Mouse (Mus musculus): ENCODE results near the gene Sdk2. TPM values are rescaled to one million over a fixed set of nuclear protein-coding genes. Genes with fewer than 3 reads are reported as not detected.

The Sdk2 gene
- polyA plus RNA-seq, 1 experiment from 2014 or later: 1.1 TPM

- ATAC-seq (replicated peaks; ENCODE audit: extremely low read depth, insufficient read depth, low FRiP score): no peak
- Histone ChIP-seq H3K4me3 (ENCODE audit: low read length) (no peak overlapping the region), H3K27ac (ENCODE audit: low read length) (no peak overlapping the region), H3K27me3 (ENCODE audit: control insufficient read depth, insufficient read depth, low read length) (peaks cover 9% of the 10 kb centered on the region; the same call in 1 of the 2 replicates), H3K36me3 (ENCODE audit: control insufficient read depth, insufficient read depth) (no peaks in the 10 kb centered on the region), H3K9ac (ENCODE audit: low read length) (no peak overlapping the region), H3K4me2 (ENCODE audit: low read depth, low read length) (no peak overlapping the region), H3K4me1 (ENCODE audit: control insufficient read depth, insufficient read depth, low read length) (peaks cover 13% of the 10 kb centered on the region), H3K9me3 (replicated peaks; ENCODE audit: control insufficient read depth, low read length) (no peaks in the 10 kb centered on the region)
- 41% methylated on average over 15 of the region's 15 CpGs for WGBS
These were observed 50.5 kb downstream of the Sdk2 start for GRCm38 (mm10) chr11:114016108-114016888.

- 0 out of 2 replicates have a peak, but pooled peaks cover 5% of the 10 kb centered on the region for H3K27me3 ChIP-seq (ENCODE audit: control insufficient read depth, insufficient read depth, low read length)
- H3K36me3 ChIP-seq (ENCODE audit: control insufficient read depth, insufficient read depth): no peaks in the 10 kb centered on the region
- H3K4me1 ChIP-seq (ENCODE audit: control insufficient read depth, insufficient read depth, low read length): peaks cover 8% of the 10 kb centered on the region; the same call in 1 of the 2 replicates
- no peak for ATAC-seq (replicated peaks; ENCODE audit: extremely low read depth, insufficient read depth, low FRiP score)
- H3K4me2 ChIP-seq (ENCODE audit: low read depth, low read length): no peak overlapping the region
- no peak overlapping the region for H3K27ac ChIP-seq (ENCODE audit: low read length)
- H3K9me3 ChIP-seq (replicated peaks; ENCODE audit: control insufficient read depth, low read length): no peaks in the 10 kb centered on the region
- no peak overlapping the region for H3K4me3 ChIP-seq (ENCODE audit: low read length)
- H3K9ac ChIP-seq (ENCODE audit: low read length): no peak overlapping the region
- WGBS: 50% methylated on average over 9 of the region's 9 CpGs
These were observed 55.3 kb downstream of the Sdk2 start for GRCm38 (mm10) chr11:114011523-114011922.

GRCm38 (mm10) chr11:114005879-114006278 lies 61.0 kb downstream of the Sdk2 start:
- 56% methylated on average over 12 of the region's 12 CpGs for WGBS
- no peaks in the 10 kb centered on the region for H3K9me3 ChIP-seq (replicated peaks; ENCODE audit: control insufficient read depth, low read length)
- H3K9ac ChIP-seq (ENCODE audit: low read length): no peak overlapping the region
- no peak for ATAC-seq (replicated peaks; ENCODE audit: extremely low read depth, insufficient read depth, low FRiP score)
- no peak overlapping the region for H3K4me3 ChIP-seq (ENCODE audit: low read length)
- no peaks in the 10 kb centered on the region for H3K27me3 ChIP-seq (ENCODE audit: control insufficient read depth, insufficient read depth, low read length)
- H3K27ac ChIP-seq (ENCODE audit: low read length): no peak overlapping the region
- H3K4me1 ChIP-seq (ENCODE audit: control insufficient read depth, insufficient read depth, low read length): no peaks in the 10 kb centered on the region; the same call in 1 of the 2 replicates
- H3K4me2 ChIP-seq (ENCODE audit: low read depth, low read length): no peak overlapping the region
- no peaks in the 10 kb centered on the region for H3K36me3 ChIP-seq (ENCODE audit: control insufficient read depth, insufficient read depth)

- no peak overlapping the region for H3K4me2 ChIP-seq (ENCODE audit: low read depth, low read length)
- H3K9me3 ChIP-seq (replicated peaks; ENCODE audit: control insufficient read depth, low read length): no peaks in the 10 kb centered on the region
- H3K4me1 ChIP-seq (ENCODE audit: control insufficient read depth, insufficient read depth, low read length): no peaks in the 10 kb centered on the region; the same call in 1 of the 2 replicates
- H3K36me3 ChIP-seq (ENCODE audit: control insufficient read depth, insufficient read depth): no peaks in the 10 kb centered on the region
- no peak overlapping the region for H3K27ac ChIP-seq (ENCODE audit: low read length)
- no peaks in the 10 kb centered on the region for H3K27me3 ChIP-seq (ENCODE audit: control insufficient read depth, insufficient read depth, low read length)
- H3K9ac ChIP-seq (ENCODE audit: low read length): no peak overlapping the region
- 87% methylated on average over 7 of the region's 7 CpGs for WGBS
- H3K4me3 ChIP-seq (ENCODE audit: low read length): no peak overlapping the region
- ATAC-seq (replicated peaks; ENCODE audit: extremely low read depth, insufficient read depth, low FRiP score): no peak
These were observed 62.2 kb downstream of the Sdk2 start for GRCm38 (mm10) chr11:114004651-114005050.

- no peak for ATAC-seq (replicated peaks; ENCODE audit: extremely low read depth, insufficient read depth, low FRiP score)
- 47% methylated on average over 3 of the region's 3 CpGs for WGBS
These were observed 63.7 kb downstream of the Sdk2 start for GRCm38 (mm10) chr11:114003195-114003594.

GRCm38 (mm10) chr11:114000051-114000450 lies 66.8 kb downstream of the Sdk2 start:
- H3K36me3 ChIP-seq (ENCODE audit: control insufficient read depth, insufficient read depth): no peaks in the 10 kb centered on the region
- 90% methylated on average over 6 of the region's 6 CpGs for WGBS

More at GRCm38 (mm10) chr11:114003195-114003594, 63.7 kb downstream of the Sdk2 start:
- Histone ChIP-seq H3K9ac (ENCODE audit: low read length) (no peak overlapping the region), H3K27me3 (ENCODE audit: control insufficient read depth, insufficient read depth, low read length) (no peaks in the 10 kb centered on the region), H3K27ac (ENCODE audit: low read length) (no peak overlapping the region), H3K9me3 (replicated peaks; ENCODE audit: control insufficient read depth, low read length) (no peaks in the 10 kb centered on the region), H3K36me3 (ENCODE audit: control insufficient read depth, insufficient read depth) (no peaks in the 10 kb centered on the region), H3K4me2 (ENCODE audit: low read depth, low read length) (no peak overlapping the region), H3K4me3 (ENCODE audit: low read length) (no peak overlapping the region), H3K4me1 (ENCODE audit: control insufficient read depth, insufficient read depth, low read length) (no peaks in the 10 kb centered on the region; the same call in 1 of the 2 replicates)

GRCm38 (mm10) chr11:113998702-113999101 lies 68.1 kb downstream of the Sdk2 start:
- no peak for ATAC-seq (replicated peaks; ENCODE audit: extremely low read depth, insufficient read depth, low FRiP score)
- no peak overlapping the region for H3K27ac ChIP-seq (ENCODE audit: low read length)
- WGBS: 67% methylated on average over 3 of the region's 3 CpGs

More at GRCm38 (mm10) chr11:114000051-114000450, 66.8 kb downstream of the Sdk2 start:
- H3K4me2 ChIP-seq (ENCODE audit: low read depth, low read length): no peak overlapping the region
- no peak for ATAC-seq (replicated peaks; ENCODE audit: extremely low read depth, insufficient read depth, low FRiP score)
- no peaks in the 10 kb centered on the region for H3K4me1 ChIP-seq (ENCODE audit: control insufficient read depth, insufficient read depth, low read length)
- no peaks in the 10 kb centered on the region for H3K9me3 ChIP-seq (replicated peaks; ENCODE audit: control insufficient read depth, low read length)
- no peak overlapping the region for H3K4me3 ChIP-seq (ENCODE audit: low read length)
- no peaks in the 10 kb centered on the region for H3K27me3 ChIP-seq (ENCODE audit: control insufficient read depth, insufficient read depth, low read length)
- no peak overlapping the region for H3K9ac ChIP-seq (ENCODE audit: low read length)
- H3K27ac ChIP-seq (ENCODE audit: low read length): no peak overlapping the region

GRCm38 (mm10) chr11:113993921-113994320 lies 72.9 kb downstream of the Sdk2 start:
- peaks cover 8% of the 10 kb centered on the region for H3K4me1 ChIP-seq (ENCODE audit: control insufficient read depth, insufficient read depth, low read length)
- no peaks in the 10 kb centered on the region for H3K9me3 ChIP-seq (replicated peaks; ENCODE audit: control insufficient read depth, low read length)
- H3K9ac ChIP-seq (ENCODE audit: low read length): no peak overlapping the region
- WGBS: 96% methylated on average over 6 of the region's 6 CpGs
- ATAC-seq (replicated peaks; ENCODE audit: extremely low read depth, insufficient read depth, low FRiP score): no peak
- no peaks in the 10 kb centered on the region for H3K27me3 ChIP-seq (ENCODE audit: control insufficient read depth, insufficient read depth, low read length)
- no peak overlapping the region for H3K27ac ChIP-seq (ENCODE audit: low read length)
- no peak overlapping the region for H3K4me2 ChIP-seq (ENCODE audit: low read depth, low read length)
- H3K36me3 ChIP-seq (ENCODE audit: control insufficient read depth, insufficient read depth): no peaks in the 10 kb centered on the region
- H3K4me3 ChIP-seq (ENCODE audit: low read length): no peak overlapping the region

More at GRCm38 (mm10) chr11:113998702-113999101, 68.1 kb downstream of the Sdk2 start:
- H3K9ac ChIP-seq (ENCODE audit: low read length): no peak overlapping the region
- H3K27me3 ChIP-seq (ENCODE audit: control insufficient read depth, insufficient read depth, low read length): no peaks in the 10 kb centered on the region
- H3K4me1 ChIP-seq (ENCODE audit: control insufficient read depth, insufficient read depth, low read length): no peaks in the 10 kb centered on the region
- H3K36me3 ChIP-seq (ENCODE audit: control insufficient read depth, insufficient read depth): no peaks in the 10 kb centered on the region
- no peaks in the 10 kb centered on the region for H3K9me3 ChIP-seq (replicated peaks; ENCODE audit: control insufficient read depth, low read length)
- no peak overlapping the region for H3K4me3 ChIP-seq (ENCODE audit: low read length)
- H3K4me2 ChIP-seq (ENCODE audit: low read depth, low read length): no peak overlapping the region

- WGBS: 82% methylated on average over 10 of the region's 10 CpGs
- no peak for ATAC-seq (replicated peaks; ENCODE audit: extremely low read depth, insufficient read depth, low FRiP score)
These were observed 74.0 kb downstream of the Sdk2 start for GRCm38 (mm10) chr11:113992894-113993293.

More at GRCm38 (mm10) chr11:113992894-113993293, 74.0 kb downstream of the Sdk2 start:
- Histone ChIP-seq H3K4me1 (ENCODE audit: control insufficient read depth, insufficient read depth, low read length) (peaks cover 8% of the 10 kb centered on the region), H3K4me3 (ENCODE audit: low read length) (no peak overlapping the region), H3K9me3 (replicated peaks; ENCODE audit: control insufficient read depth, low read length) (no peaks in the 10 kb centered on the region), H3K9ac (ENCODE audit: low read length) (no peak overlapping the region), H3K4me2 (ENCODE audit: low read depth, low read length) (no peak overlapping the region), H3K27me3 (ENCODE audit: control insufficient read depth, insufficient read depth, low read length) (no peaks in the 10 kb centered on the region), H3K36me3 (ENCODE audit: control insufficient read depth, insufficient read depth) (no peaks in the 10 kb centered on the region), H3K27ac (ENCODE audit: low read length) (no peak overlapping the region)

Data from heart, embryonic 16.5 days (tissue).